Mouse (Mus musculus) neural tube, embryonic 11.5 days (tissue): ENCODE results near the gene Lamb3. TPM values are rescaled to one million over a fixed set of nuclear protein-coding genes. Genes with fewer than 3 reads are reported as not detected.

Experiments used
- ATAC-seq: fragments of 200-750 bp; cut with Nextera tagmentation; 2 replicates; pipeline ENCODE4 v1.8.0; 2017; ENCODE audit warnings: moderate number of reproducible peaks, mild to moderate bottlenecking, moderate TSS enrichment, moderate library complexity; ENCODE audit not compliant: insufficient read depth, low FRiP score, low TSS enrichment
- DNase-seq: peaks from one replicate; pipeline ENCODE4 v3.0.0-alpha.2; 2015; ENCODE audit warnings: low spot score
- H3K27ac ChIP-seq: fragments of 300-500 bp; sonication (generic); 2 replicates; pipeline ENCODE4 v1.5.1; 2014; ENCODE audit warnings: low read depth, mild to moderate bottlenecking, low read length
- H3K27me3 ChIP-seq: fragments of 300-500 bp; sonication (generic); 2 replicates; pipeline ENCODE4 v1.6.1; 2014; ENCODE audit warnings: mild to moderate bottlenecking, low read length, mixed read lengths; ENCODE audit not compliant: control insufficient read depth, insufficient read depth
- H3K36me3 ChIP-seq: fragments of 300-500 bp; sonication (generic); 2 replicates; pipeline ENCODE4 v1.6.1; 2014; ENCODE audit warnings: mild to moderate bottlenecking, low read length, moderate library complexity, mixed read lengths; ENCODE audit not compliant: control insufficient read depth, insufficient read depth
- H3K4me1 ChIP-seq: fragments of 300-500 bp; sonication (generic); 2 replicates; pipeline ENCODE4 v1.6.1; 2014; ENCODE audit warnings: low read length, mixed read lengths; ENCODE audit not compliant: control insufficient read depth, insufficient read depth
- H3K4me2 ChIP-seq: fragments of 300-500 bp; sonication (generic); 2 replicates; pipeline ENCODE4 v1.6.1; 2014; ENCODE audit warnings: low read depth, mild to moderate bottlenecking, moderate library complexity
- H3K4me3 ChIP-seq: fragments of 300-500 bp; sonication (generic); 2 replicates; pipeline ENCODE4 v1.5.1; 2014; ENCODE audit warnings: low read depth, low read length
- H3K9ac ChIP-seq: fragments of 300-500 bp; sonication (generic); 2 replicates; pipeline ENCODE4 v1.6.1; 2014; ENCODE audit warnings: mild to moderate bottlenecking, low read length
- H3K9me3 ChIP-seq: fragments of 300-500 bp; sonication (generic); 2 replicates; pipeline ENCODE4 v1.6.1; 2016; ENCODE audit warnings: low read length; ENCODE audit not compliant: control insufficient read depth
- WGBS: fragments of 180-500 bp; shearing (Covaris S2); extraction: QIAGEN DNeasy Blood & Tissue Kit; methylation state at CpG from one replicate; pipeline ENCODE4 v1.1.7; 2014; 5-methylcytosine and 5-hydroxymethylcytosine counted together
- polyA plus RNA-seq: library from polyadenylated mRNA; unstranded; fragments of >200 nt; fragmentation: Nextera tagmentation; extraction: Ambion mirVana; gene quantifications from 2 replicates; pipeline ENCODE4 v1.2.1, GENCODE M21; 2014

Lamb3 gene
- polyA plus RNA-seq, 1 experiment from 2014 or later, result 0.62 TPM

DNA sequence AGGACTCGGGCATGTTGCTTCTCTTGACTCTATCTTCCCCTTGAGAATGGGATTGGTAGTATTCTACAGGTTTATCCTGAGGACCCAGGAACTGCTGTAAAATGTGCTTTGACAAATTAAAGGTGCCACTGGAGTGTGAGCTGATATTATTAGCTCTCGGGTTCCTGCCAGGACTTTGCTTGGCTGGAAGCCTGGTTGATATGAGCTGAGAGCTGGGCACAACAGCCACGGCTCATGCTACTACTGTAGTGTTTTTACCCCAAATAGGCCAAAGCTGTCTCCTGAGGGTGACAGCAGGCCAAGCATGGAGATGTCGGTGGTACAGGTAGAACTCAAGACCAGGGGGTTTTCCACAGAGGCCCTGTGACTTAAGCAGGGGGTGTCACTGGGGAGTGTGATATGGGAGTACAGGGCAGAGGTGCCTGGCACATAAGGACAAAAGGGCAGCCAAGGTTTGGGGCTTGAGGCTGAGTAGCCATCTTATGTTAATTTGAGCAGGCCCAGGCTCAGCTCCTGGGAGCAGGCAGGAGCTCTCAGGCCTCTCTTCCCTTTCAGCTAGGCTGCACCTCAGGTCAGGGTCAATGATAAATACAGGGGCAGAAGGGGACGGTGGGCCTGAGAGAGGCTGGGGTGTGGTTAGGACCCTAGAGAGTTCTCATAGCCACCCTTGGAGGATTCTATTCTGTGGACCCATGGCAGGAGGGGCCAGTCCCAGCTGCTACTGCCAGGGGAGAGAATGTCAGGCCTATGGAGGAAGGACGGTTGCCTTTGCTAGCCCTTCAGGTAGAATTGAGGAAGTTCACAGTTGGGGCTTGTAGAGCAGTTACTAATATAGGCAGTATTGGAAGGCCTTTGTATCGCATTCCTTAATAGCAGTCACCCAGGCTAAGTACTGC, 128.9 kb downstream of the Lamb3 start:
- H3K4me1 ChIP-seq, result no peaks in the 10 kb centered on the region
- no peaks in the 10 kb centered on the region for H3K36me3 ChIP-seq
- no peaks in the 10 kb centered on the region for H3K9me3 ChIP-seq
- H3K4me3 ChIP-seq, result no peak overlapping the region
- no peak overlapping the region for H3K4me2 ChIP-seq
- DNase-seq (no peak), ATAC-seq (no peak)
- no peaks in the 10 kb centered on the region for H3K27me3 ChIP-seq
- H3K27ac ChIP-seq, result no peak overlapping the region
- H3K9ac ChIP-seq, result no peak overlapping the region
- 88% methylated on average over 7 of the region's 7 CpGs for WGBS

DNA sequence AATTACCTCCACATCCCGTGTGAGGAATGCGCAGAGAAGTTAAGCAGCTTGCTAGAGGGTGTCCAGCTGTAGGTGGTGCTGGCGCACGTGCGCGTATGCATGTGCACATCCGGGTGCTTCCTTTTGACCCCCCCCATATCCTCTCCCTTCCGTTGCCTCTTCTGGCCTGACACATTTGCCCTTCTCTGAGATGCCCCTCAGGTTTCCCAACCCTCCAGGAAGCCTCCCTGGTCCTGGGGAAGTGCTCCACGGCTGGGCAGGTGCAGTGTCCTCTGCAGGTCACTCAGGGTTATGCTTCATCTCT, 129.5 kb downstream of the Lamb3 start:
- ATAC-seq (no peak), DNase-seq (no peak)
- Histone ChIP-seq H3K36me3 (no peaks in the 10 kb centered on the region), H3K9me3 (no peaks in the 10 kb centered on the region), H3K9ac (no peak overlapping the region), H3K27ac (no peak overlapping the region), H3K4me2 (no peak overlapping the region), H3K27me3 (no peaks in the 10 kb centered on the region), H3K4me1 (no peaks in the 10 kb centered on the region), H3K4me3 (no peak overlapping the region)
- WGBS, result 82% methylated on average over 9 of the region's 9 CpGs

DNA sequence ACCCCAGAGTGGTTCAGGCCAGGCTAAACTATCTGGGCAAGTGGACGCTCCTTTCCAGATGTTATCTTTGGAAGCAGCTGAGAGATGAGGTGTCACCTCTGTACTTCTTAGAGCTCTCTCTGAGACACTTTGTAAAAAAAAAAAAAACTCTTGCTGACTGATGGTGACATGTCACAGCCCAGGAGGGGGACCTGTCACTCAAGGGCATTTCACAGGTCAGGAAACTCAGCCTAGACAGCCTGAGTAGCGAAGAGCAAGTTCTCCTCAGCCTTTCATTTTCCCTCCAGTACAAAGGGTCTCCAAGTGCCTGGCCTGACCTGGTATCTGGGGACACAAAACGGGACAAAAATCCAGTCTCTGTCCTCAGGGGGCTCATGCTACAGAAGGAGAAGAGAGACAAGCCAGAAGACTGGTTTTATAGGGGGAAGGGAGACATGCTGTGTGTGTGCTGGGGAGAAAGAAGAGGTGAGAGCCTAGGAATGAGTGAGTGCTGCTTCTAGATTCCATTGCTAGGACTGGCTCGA, 130.3 kb downstream of the Lamb3 start:
- no peaks in the 10 kb centered on the region for H3K27me3 ChIP-seq
- no peak overlapping the region for H3K27ac ChIP-seq
- H3K9ac ChIP-seq, result no peak overlapping the region
- H3K4me1 ChIP-seq, result no peaks in the 10 kb centered on the region
- WGBS, result 64% methylated on average over 4 of the region's 4 CpGs
- H3K4me3 ChIP-seq, result no peak overlapping the region
- H3K4me2 ChIP-seq, result no peak overlapping the region
- H3K36me3 ChIP-seq, result no peaks in the 10 kb centered on the region
- DNase-seq (no peak), ATAC-seq (no peak)
- no peaks in the 10 kb centered on the region for H3K9me3 ChIP-seq

DNA sequence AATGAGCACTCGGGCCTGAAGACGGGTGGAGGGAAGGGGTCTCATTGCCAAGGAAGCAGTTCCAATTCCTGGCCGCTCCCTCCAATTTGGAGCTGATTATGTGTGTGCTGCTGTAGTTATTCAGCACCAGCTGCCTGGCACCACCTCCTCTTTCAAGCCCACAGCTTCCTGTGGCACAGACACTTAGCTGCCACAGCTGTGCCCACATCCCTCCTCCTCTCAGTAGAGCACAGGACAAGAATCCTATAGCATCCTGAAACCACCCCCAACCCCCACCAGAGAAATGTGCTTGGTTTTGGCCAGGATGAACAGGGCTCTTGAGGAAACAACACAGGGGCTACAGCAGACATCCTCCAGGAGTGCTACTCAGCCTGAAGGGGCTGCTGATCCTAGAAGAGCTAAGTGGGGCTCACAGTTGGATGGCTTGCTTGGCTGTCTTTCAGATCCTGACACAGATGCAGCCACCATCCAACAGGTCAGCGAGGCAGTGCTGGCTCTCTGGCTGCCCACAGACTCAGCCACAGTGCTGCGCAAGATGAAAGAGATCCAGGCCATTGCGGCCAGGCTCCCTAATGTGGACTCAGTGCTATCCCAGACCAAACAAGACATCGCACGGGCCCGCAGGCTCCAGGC, 131.0 kb downstream of the Lamb3 start:
- DNase-seq (no peak), ATAC-seq (no peak)
- Histone ChIP-seq H3K4me1 (no peaks in the 10 kb centered on the region), H3K4me3 (no peak overlapping the region), H3K36me3 (no peaks in the 10 kb centered on the region), H3K27me3 (no peaks in the 10 kb centered on the region), H3K9ac (no peak overlapping the region), H3K9me3 (no peaks in the 10 kb centered on the region), H3K4me2 (no peak overlapping the region), H3K27ac (no peak overlapping the region)
- WGBS, result 81% methylated on average over 9 of the region's 9 CpGs

DNA sequence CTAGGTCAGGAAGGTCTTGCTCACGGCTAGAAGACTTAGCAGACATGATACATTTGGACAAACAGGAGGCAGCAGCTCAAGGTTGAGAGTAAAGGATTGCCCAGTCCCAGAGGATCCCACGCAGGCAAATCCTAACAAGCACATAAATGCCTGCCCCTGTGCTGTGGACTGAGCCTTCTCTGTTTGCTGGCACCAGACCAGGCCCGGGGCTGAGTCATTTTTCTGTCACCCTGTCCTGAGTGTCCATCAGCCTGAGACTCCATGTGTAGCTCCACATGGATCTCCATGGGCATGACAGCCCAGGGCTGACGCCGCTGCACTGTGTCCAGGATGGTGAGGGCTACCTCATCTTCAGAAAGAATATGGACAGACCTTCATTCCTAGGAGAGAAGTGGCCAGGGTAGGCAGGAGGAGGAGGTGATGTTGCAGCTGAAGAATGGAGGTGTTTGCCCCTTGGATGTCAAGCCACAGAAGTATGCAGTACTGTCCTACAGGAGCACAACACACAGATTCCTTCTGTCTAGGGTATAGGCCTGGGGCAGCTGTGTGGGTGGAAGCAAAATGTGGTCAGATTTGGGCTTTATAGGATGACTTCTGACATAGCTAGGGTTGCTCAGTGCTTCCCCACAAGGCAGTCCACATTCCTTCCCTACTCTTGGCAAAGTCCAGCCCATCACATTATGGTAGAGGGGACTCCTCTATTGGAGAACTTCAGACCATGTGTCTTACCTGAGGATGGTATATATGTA, 134.9 kb downstream of the Lamb3 start:
- no peak overlapping the region for H3K4me3 ChIP-seq
- no peaks in the 10 kb centered on the region for H3K4me1 ChIP-seq
- H3K36me3 ChIP-seq, result no peaks in the 10 kb centered on the region
- no peaks in the 10 kb centered on the region for H3K27me3 ChIP-seq
- H3K27ac ChIP-seq, result no peak overlapping the region
- ATAC-seq (no peak), DNase-seq (no peak)
- H3K4me2 ChIP-seq, result no peak overlapping the region
- no peak overlapping the region for H3K9ac ChIP-seq
- 85% methylated on average over 5 of the region's 5 CpGs for WGBS
- H3K9me3 ChIP-seq, result no peaks in the 10 kb centered on the region

DNA sequence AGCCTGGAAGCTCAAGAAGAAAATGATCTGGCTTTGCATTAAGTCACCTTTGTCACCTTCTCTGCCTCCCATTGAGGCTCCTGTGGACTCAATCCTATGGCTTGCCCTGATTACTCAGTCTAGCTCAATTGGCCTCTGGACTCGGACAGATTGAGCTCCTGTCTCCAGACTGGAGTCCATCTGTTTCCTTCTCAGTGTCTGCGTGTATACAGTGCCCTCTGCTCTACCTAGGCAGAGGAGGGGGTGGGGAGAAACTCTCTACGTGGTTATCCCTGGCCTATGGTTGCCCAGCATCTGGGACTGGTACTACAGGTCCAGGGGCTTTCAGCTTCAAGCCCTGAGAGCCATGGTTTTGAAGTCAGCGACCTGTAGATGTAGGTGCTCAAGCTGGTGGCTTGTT, 136.4 kb downstream of the Lamb3 start:
- no peaks in the 10 kb centered on the region for H3K27me3 ChIP-seq
- no peak for ATAC-seq

DNA sequence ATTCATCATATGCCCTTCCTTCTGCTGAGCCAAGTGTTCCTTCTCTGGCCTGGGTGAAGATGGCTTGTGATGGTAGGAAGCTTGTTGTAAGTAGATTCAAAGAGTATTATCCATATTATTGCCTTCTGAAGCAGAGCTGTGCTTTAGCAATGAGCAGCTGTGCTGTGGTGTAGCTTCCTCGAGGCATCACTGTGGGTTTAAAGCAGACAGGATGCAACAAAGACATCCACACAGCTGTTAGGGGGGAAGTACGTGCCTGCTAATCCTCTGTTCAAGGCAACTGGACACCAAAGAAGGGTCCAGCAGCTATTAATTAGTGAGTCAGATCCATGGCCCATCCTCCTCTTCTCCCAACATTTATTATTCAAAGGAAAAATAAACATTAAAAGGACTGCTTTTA, 137.5 kb downstream of the Lamb3 start:
- Histone ChIP-seq H3K27me3 (no peaks in the 10 kb centered on the region), H3K4me3 (no peak overlapping the region), H3K4me2 (no peak overlapping the region), H3K36me3 (no peaks in the 10 kb centered on the region), H3K27ac (no peak overlapping the region), H3K9ac (no peak overlapping the region), H3K4me1 (no peaks in the 10 kb centered on the region), H3K9me3 (no peaks in the 10 kb centered on the region)
- no peak for ATAC-seq
- DNase-seq, result no peak
- 54% methylated on average over 2 of the region's 2 CpGs for WGBS

More for the DNA sequence above, 136.4 kb downstream of the Lamb3 start:
- no peak overlapping the region for H3K9ac ChIP-seq
- no peak overlapping the region for H3K27ac ChIP-seq
- no peak overlapping the region for H3K4me3 ChIP-seq
- 70% methylated on average over 4 of the region's 4 CpGs for WGBS
- H3K4me2 ChIP-seq, result no peak overlapping the region
- no peaks in the 10 kb centered on the region for H3K36me3 ChIP-seq
- H3K9me3 ChIP-seq, result no peaks in the 10 kb centered on the region
- no peak for DNase-seq
- no peaks in the 10 kb centered on the region for H3K4me1 ChIP-seq

DNA sequence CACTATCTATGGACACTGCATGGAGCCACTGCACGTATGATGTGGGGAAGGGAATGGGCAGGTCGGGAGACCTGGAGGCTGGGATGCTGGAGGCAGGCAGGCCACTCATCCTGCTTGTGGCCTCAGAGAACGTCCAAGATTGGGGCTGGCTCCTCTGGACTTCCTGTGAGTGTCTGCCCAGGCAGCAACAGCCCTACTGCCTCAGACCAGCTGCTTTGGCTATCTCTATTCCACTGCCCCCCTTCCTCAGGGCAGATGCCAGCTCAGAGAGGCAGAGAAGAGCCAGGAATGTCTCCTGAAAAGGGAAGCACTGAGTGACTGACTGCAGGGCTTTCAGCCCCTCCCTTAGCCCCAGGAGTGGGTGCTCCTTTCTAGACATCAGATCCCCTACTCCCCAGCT, 139.4 kb downstream of the Lamb3 start:
- Histone ChIP-seq H3K9ac (no peak overlapping the region), H3K4me2 (no peak overlapping the region), H3K4me3 (no peak overlapping the region), H3K27me3 (no peaks in the 10 kb centered on the region), H3K27ac (no peak overlapping the region), H3K9me3 (no peaks in the 10 kb centered on the region), H3K36me3 (no peaks in the 10 kb centered on the region), H3K4me1 (no peaks in the 10 kb centered on the region)
- DNase-seq, result no peak
- no peak for ATAC-seq
- 68% methylated on average over 3 of the region's 3 CpGs for WGBS
